Mouse (Mus musculus): Measurements from ENCODE around the gene Smpd2. TPM values are rescaled to one million over a fixed set of nuclear protein-coding genes. Genes with fewer than 3 reads are reported as not detected.
A peak's percentile ranks its signal among the peaks of the same experiment; 100 is the strongest.

The Smpd2 gene
- total RNA-seq, 2 experiments from 2014 or later = 12.8 to 14.3 TPM

DNA sequence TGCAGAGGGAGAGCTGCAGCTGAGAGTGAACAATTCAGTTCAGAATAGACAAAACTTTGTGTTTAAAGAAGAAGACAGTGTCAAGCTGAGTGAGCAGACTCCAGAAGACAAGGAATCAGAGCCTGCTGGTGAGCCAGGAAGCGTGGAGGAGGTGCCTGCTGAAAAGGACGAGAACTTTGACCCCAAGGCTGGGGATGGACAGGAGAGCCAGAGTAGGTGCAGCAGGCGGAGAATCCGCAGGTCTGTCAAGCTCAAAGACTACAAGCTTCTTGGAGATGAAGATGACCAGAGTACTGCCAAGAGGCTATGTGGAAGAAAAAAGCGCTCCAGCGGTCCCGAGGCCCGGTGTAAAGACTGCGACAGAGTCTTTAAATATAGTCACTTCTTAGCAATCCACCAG lies 38.5 kb downstream of the Smpd2 start:
- no peak for DNase-seq

DNA sequence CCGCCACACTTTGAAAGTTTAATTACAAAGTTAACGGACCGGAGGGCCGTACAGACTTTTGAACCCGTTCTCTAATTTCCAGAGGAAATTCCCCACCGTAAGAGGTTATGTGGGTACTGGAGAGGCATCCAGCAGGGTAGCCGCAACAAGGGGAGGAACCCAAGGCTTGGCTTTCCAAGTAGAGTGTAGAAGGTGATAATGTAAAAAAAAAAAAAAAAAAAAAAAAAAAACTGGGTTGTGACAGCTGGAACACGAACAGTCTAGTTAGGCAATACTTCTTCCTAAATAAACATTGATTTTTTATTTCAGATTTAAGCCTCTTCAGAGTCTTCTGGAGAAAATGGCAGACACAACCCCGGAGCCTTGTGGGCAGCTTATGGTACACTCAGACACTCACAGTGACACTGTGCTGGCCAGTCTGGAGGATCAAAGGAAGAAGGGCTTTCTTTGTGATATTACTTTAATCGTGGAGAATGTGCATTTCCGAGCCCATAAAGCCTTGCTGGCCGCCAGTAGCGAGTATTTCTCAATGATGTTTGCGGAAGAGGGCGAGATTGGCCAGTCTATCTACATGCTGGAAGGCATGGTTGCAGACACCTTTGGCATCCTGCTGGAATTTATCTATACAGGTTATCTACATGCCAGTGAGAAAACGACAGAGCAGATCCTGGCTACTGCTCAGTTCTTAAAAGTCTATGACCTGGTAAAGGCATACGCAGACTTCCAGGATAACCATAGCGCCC lies 39.2 kb downstream of the Smpd2 start:
- no peak for DNase-seq

DNA sequence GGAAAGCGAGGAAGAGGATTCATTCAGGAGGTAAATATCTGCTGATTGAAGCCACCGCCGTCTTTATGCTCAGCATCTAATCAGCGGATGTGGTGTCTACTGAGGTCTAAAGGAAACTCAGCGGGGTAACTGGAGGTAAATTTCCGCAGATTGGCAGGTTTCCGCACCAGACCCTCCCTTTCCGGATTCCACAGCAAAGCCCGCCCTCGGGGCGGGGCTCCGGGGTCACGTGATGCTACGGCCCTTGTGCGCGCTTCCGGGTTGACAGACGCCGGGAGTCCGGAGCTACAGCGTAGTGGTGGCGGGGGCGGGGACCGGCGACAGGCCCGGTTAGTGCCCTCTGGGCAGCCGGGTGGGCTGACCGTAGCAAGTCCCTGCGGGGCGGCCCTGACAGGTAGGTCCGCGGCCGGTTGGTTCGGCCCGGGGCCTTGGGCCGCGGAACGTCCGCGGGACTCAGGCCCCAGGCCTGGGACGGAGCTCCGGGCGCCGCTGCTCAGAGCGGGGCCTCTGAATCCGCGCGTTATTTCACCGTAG lies 40.0 kb downstream of the Smpd2 start, which contains the start of gene Zbtb24:
Gene Zbtb24 (plus strand): TSS at position 247 of the 534 bp plus-strand sequence.
- peak; percentile 96 for DNase-seq

DNA sequence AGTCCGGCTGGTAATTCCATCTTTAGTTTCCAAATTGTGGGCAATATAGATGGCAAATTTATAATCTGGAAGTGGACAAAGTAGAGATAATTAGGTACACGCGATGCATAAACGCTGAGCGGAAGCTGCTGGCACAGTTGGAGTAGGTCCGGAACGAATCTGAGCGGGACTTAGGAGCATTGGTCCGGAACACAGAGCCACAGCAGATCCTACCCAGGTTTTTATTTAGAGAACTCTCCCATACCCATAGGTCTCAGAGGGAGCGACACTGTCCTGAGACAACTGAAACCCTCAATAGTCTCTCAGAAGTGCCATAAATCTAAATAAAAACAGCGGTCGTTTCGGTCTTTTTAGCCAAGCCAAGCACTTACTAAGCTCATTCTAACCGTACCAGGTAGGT lies 40.5 kb downstream of the Smpd2 start:
- DNase-seq = no peak

DNA sequence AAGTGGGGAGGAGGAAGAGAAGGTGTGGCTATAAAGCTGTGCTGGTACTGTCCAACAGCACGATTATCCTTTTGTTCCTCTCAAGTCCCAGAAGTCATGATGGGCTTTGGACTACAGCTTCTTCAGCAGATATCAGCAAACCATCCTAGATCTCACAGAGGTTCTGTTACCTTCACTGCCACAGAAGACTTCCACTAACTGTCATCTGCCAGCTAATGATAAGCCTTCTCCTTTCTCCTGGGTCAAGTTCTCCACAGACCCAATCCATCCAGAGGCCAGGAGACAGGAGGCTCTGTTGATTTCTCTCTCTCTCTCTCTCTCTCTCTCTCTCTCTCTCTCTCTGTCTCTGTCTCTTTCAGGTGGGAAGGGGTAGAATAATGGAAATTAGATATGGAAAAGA lies 42.0 kb downstream of the Smpd2 start:
- DNase-seq = no peak

Other genes with a start within 250 kb of the Smpd2 start
- 1 to 10 TPM; 7.6 to 9.9 TPM for gene Fig4, start 187.1 kb downstream of the Smpd2 start, total RNA-seq (2021)
- not detected for gene Ak9, start 186.4 kb downstream of the Smpd2 start, total RNA-seq (2021)
- gene Zbtb24, start 40.0 kb downstream of the Smpd2 start, total RNA-seq (2021) = 1 to 10 TPM; 6.0 to 8.5 TPM
- gene Mical1, start 14.1 kb downstream of the Smpd2 start, total RNA-seq (2021) = 10 to 100 TPM; 17.3 to 26.9 TPM
- gene Ppil6, start 70 bp upstream of the Smpd2 start, total RNA-seq (2021) = not detected
- gene Cd164, start 29.0 kb upstream of the Smpd2 start, total RNA-seq (2021) = 100 to 1,000 TPM; 173 to 184 TPM
- 1 to 10 TPM; 1.3 TPM for gene Ccdc162, start 226.3 kb upstream of the Smpd2 start, total RNA-seq (2021)

Data from gastrocnemius, postnatal 10 days (tissue).